Mouse (Mus musculus) T-helper 2 cell (primary cell): ENCODE results near the gene Celsr2.

Experiments
- in situ Hi-C: fragments of 300-600 bp; cut with MboI, MseI; formaldehyde crosslinking; loops from one replicate; pipeline ENCODE4 v1.15.1; 2025; ENCODE audit warnings: high pct_unique_total_duplicates

Gene Celsr2

GRCm38 (mm10) chr3:108381945-108382875 is 33.1 kb downstream of the Celsr2 start:
- in situ Hi-C loops, result loop anchor here (25.0 kb wide), 1 partner anchor 220 kb away; the partner anchor contains the start of gene Gpr61

GRCm38 (mm10) chr3:108380695-108381094 is 34.7 kb downstream of the Celsr2 start:
- in situ Hi-C loops, result loop anchor here (25.0 kb wide), 1 partner anchor 218 kb away; the partner anchor contains the start of gene Gpr61

DNA sequence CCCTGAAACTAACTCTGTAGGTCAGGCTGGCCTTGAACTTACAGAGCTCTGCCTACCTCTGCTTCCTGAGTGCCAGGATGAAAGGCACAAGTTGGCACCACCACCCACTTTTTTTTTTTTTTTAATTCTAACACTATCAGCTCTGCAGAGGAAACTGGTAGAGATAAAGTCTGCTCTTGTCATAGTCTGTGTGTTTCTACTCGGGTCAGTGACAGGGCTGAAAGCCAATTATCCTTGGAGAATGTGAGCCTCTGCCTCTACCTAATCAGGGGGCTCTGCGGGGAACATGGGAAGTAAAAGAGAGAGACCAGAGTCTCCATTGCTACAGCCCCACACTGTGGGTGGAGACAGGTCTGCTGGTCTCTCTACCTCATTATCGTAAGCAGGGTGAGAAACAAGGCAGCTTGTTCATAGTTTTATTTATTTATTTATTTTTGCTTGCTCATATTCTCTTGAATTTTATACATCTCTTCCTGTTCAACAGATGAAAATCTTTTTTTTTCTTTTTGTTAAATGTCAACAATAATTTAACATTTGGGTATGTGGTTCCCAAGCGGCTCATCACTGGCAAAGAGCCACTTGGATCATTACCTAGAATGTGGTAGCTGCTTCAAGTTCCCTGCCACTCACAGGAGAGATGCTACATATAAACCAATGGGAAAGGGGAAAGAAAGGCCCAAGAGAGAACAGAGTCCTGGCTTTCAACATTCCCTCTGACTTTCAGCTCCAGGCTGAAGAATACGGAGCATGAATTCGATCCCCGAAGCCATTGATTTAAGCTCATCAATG is 36.3 kb downstream of the Celsr2 start:
- in situ Hi-C loops, result loop anchor here (25.0 kb wide), 1 partner anchor 217 kb away; the partner anchor contains the start of gene Gpr61

DNA sequence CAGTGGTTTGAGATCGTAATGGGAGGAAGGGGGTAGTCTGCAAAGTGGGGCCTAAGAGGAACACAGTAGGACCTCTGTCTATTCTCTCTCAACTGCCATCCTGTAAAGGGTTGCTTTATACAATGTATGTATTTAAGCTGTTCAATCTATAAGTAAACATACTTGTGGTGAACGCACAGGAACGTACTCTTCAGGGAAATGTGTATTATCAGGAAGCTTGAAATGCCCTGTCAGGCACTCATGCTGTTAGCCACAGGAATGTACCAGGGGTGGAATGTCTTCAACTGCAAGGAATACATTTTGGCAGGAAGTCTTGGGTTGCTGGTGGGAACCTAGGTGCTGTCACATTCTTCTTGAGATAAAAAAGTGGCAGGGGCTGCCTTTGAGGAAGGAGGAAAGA is 42.7 kb downstream of the Celsr2 start:
- in situ Hi-C loops, result no loop called here

GRCm38 (mm10) chr3:108372274-108372673 is 43.1 kb downstream of the Celsr2 start:
- in situ Hi-C loops, result no loop called here

GRCm38 (mm10) chr3:108368721-108369120 is 46.6 kb downstream of the Celsr2 start:
- in situ Hi-C loops, result no loop called here

DNA sequence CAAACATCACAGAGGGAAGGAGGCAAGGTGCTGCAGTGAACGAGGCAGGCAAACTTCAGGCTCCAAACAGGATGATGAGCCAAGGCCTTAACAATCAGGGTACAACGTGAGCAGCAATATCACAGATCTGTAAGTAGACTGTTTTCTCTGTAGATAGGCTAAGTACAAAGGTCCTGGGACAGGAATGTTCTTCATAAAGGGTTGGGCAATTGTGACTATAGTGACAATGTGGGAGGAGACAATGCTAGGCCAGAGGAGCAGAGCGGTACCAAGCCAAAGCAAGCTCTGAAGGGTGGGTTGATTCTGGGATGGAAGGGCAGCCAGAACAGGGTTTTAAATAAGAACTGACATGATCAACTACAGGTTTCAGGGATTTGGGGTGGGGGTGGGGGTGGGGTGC is 47.5 kb downstream of the Celsr2 start:
- in situ Hi-C loops, result no loop called here

DNA sequence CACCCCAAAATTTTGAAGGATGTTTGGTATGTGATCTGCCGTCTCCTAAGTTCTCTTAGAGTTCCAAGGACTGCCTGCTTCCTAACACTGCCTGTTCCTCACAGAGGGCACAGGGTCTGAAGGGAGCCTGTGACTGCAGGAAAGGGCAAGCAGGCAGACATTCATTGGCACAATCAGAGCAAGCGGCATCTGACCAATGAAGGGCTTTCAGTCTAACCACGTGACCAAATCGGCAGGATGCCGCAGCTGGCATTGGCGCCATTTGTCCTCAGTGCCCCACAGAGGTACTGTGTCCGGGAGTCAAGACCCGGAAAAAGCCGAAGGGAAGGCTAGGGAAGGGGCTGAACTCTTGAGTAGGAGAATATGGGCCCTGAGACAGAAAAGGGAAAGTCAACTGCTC is 48.2 kb downstream of the Celsr2 start:
- in situ Hi-C loops, result no loop called here

- in situ Hi-C loops, result no loop called here
These were observed 50.9 kb downstream of the Celsr2 start, which contains the start of gene Mybphl for GRCm38 (mm10) chr3:108364270-108364995. Gene Mybphl (plus strand): TSS chr3:108364911.

DNA sequence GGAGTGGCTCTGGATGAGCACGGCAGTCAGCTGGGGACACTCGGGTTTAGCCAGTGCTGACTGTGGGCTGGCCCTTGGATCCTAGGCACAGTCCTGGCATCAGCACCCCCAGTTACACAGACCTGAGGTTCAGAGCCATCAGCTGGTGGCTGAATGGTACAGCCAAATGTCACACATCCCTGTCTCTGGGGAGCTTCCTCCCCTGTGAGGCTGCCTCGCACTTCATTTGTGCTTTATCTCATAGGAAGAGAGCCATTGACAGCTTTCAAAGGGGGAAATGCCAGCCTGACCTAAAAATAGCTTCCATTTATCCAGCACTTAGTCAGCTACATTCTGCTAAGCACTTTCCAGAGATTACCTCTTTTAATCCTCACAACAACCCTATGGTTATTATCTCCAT is 51.7 kb downstream of the Celsr2 start:
- in situ Hi-C loops, result no loop called here

- in situ Hi-C loops, result no loop called here
These were observed 54.5 kb downstream of the Celsr2 start for GRCm38 (mm10) chr3:108360894-108361293.

- in situ Hi-C loops, result no loop called here
These were observed 56.9 kb downstream of the Celsr2 start for GRCm38 (mm10) chr3:108358445-108358844.

DNA sequence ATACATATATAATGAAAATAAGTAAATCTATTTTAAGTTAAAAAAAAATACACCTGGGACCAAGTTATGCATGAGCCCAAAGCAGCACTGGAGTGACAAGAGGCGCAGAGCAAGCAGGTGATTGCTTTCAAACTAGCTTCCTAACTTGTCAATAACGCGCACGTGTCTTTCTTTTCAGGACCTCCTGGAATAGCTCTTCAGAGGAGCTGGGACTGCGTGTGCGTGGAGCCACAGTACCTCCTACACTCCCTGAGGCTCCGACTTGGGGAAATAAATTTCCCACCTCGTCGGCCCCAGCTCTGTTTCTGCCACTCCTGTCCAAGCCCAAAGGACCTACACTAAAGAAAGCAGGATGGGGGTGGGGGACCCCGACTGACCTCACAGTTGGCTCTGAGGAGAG is 58.3 kb downstream of the Celsr2 start:
- in situ Hi-C loops, result no loop called here

- in situ Hi-C loops, result no loop called here
These were observed 60.1 kb downstream of the Celsr2 start for GRCm38 (mm10) chr3:108355245-108355644.

GRCm38 (mm10) chr3:108348376-108348775 is 67.0 kb downstream of the Celsr2 start:
- in situ Hi-C loops, result no loop called here

DNA sequence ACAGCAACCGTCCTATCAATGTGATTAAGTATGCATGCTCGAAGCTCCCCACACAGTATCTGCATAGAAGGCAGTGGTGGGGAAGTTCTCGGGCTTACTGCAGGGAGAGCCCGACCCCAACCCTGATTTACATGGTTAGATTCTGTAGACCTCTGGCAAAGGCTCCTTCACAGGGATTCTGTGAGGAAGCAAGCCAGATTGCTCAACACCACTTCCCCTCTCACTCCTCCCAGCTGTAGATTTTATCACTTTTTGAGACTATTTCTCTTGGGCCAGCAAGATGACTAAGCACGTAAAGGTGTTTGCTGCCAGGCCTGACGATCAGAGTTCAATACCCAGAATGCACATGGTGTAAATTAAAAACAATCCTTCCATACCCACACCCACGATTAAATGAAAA is 69.5 kb downstream of the Celsr2 start:
- in situ Hi-C loops, result no loop called here

GRCm38 (mm10) chr3:108342185-108342584 is 73.2 kb downstream of the Celsr2 start:
- in situ Hi-C loops, result no loop called here

GRCm38 (mm10) chr3:108341040-108341439 is 74.3 kb downstream of the Celsr2 start:
- in situ Hi-C loops, result no loop called here
